Mouse (Mus musculus) heart, embryonic 16.5 days (tissue): ENCODE measurements at regions not wholly inside any gene's neighbourhood (a gene's known extent, or its start where the extent isn't known, plus 50 kb on each side); places are given as distances from the start of the nearest gene placed in this dataset.

ENCODE experiments used
- ATAC-seq: fragments of 200-750 bp; cut with Nextera tagmentation; replicated peaks from 2 replicates; pipeline ENCODE4 v1.8.0; 2017; ENCODE audit warnings: moderate number of reproducible peaks; ENCODE audit not compliant: insufficient read depth, low FRiP score; ENCODE audit errors: extremely low read depth
- H3K27ac ChIP-seq: fragments of 300-500 bp; sonication (generic); 2 replicates; pipeline ENCODE4 v1.5.1; 2014; ENCODE audit warnings: mild to moderate bottlenecking, low read length, control low read depth, moderate library complexity
- H3K27me3 ChIP-seq: fragments of 300-500 bp; sonication (generic); 2 replicates; pipeline ENCODE4 v1.6.1; 2014; ENCODE audit warnings: low read length, mixed read lengths; ENCODE audit not compliant: control insufficient read depth, insufficient read depth
- H3K36me3 ChIP-seq: fragments of 300-500 bp; sonication (generic); 2 replicates; pipeline ENCODE4 v1.6.1; 2014; ENCODE audit not compliant: control insufficient read depth, insufficient read depth
- H3K4me1 ChIP-seq: fragments of 300-500 bp; sonication (generic); 2 replicates; pipeline ENCODE4 v1.6.1; 2014; ENCODE audit warnings: low read length, mixed read lengths; ENCODE audit not compliant: control insufficient read depth, insufficient read depth
- H3K4me2 ChIP-seq: fragments of 300-500 bp; sonication (generic); 2 replicates; pipeline ENCODE4 v1.6.1; 2014; ENCODE audit warnings: low read depth, mild to moderate bottlenecking, control low read depth, low read length
- H3K4me3 ChIP-seq: fragments of 300-500 bp; sonication (generic); 2 replicates; pipeline ENCODE4 v1.5.1; 2014; ENCODE audit warnings: mild to moderate bottlenecking, control low read depth, low read length
- H3K9ac ChIP-seq: fragments of 300-500 bp; sonication (generic); 2 replicates; pipeline ENCODE4 v1.6.1; 2014; ENCODE audit warnings: low read length, control low read depth
- H3K9me3 ChIP-seq: fragments of 300-500 bp; sonication (generic); replicated peaks from 2 replicates; pipeline ENCODE4 v1.6.1; 2016; ENCODE audit warnings: low read length; ENCODE audit not compliant: control insufficient read depth
- WGBS: fragments of 180-500 bp; shearing (Covaris S2); extraction: QIAGEN DNeasy Blood & Tissue Kit; methylation state at CpG from one replicate; pipeline ENCODE4 v1.1.7; 2014; 5-methylcytosine and 5-hydroxymethylcytosine counted together

DNA sequence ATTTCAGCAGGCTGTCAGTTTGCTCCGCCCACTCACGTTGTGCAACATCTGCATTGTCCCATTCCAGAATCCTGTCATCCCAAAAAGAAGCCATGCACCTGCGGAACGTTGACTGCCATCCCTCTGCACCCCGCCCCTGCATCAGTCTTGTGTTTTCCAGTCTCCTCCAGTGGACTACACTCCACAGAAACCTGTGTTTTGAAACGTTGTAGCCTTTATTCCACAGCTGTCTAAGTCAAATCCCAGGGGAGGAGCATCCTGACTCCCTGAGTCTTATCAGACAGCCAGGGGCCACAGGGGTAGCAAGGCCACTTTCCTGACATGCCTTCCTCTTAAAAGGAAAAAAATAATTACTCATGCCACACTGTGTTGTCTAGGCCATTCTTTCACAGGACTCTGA lies 251.5 kb upstream of the Dio3 start:
- H3K27ac ChIP-seq = no peak overlapping the region
- no peak overlapping the region for H3K4me2 ChIP-seq
- H3K27me3 ChIP-seq = no peaks in the 10 kb centered on the region
- no peaks in the 10 kb centered on the region for H3K4me1 ChIP-seq
- no peak for ATAC-seq
- 64% methylated on average over 6 of the region's 6 CpGs for WGBS
- H3K36me3 ChIP-seq = no peaks in the 10 kb centered on the region
- no peak overlapping the region for H3K9ac ChIP-seq
- no peaks in the 10 kb centered on the region for H3K9me3 ChIP-seq
- H3K4me3 ChIP-seq = no peak overlapping the region

DNA sequence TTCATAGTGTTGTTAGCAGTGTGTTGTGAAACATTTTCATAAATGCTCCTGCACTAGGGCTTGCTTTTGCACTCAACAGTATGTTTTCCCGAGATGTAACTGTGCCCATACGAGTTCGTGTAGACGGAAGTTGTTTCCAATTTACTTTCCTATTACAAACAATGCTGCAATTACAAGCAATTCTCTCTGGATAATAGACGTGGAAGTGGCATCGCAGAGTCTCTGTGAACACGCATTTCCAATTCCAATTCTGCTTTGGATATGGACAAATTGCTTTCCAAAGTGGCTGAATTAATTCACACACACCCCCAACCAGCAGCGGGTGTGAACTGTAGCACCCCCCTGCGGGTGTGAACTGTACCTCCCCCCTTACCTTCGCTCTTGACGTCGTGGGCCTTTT lies 250.9 kb upstream of the Dio3 start:
- WGBS = 69% methylated on average over 12 of the region's 12 CpGs
- ATAC-seq = no peak

DNA sequence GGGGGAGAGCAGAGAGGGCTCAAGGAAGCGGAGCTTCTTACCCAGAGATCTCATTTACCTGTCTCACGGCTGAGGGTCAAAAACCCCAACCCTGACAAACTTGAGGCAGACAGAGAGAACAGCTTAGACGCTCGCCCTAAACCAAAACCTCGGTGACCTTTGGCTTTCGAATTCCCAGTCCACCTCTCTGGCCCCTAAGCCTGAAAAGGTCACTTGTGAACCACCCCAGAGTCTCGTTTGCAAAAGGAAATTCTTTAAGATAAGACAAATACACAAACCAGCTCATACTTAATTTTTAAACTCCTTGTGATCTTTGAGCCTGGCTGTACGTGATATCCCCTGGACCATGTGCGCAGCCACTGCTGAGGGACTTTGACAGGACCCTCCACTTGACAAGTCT lies 250.2 kb upstream of the Dio3 start:
- Histone ChIP-seq H3K4me1 (no peaks in the 10 kb centered on the region), H3K4me2 (no peak overlapping the region), H3K27me3 (no peaks in the 10 kb centered on the region), H3K36me3 (no peaks in the 10 kb centered on the region), H3K9me3 (no peaks in the 10 kb centered on the region), H3K9ac (no peak overlapping the region), H3K27ac (no peak overlapping the region), H3K4me3 (no peak overlapping the region)
- ATAC-seq = no peak
- 52% methylated on average over 9 of the region's 9 CpGs for WGBS

More for the DNA sequence above, 250.9 kb upstream of the Dio3 start:
- H3K36me3 ChIP-seq = no peaks in the 10 kb centered on the region
- H3K4me3 ChIP-seq = no peak overlapping the region
- H3K4me1 ChIP-seq = no peaks in the 10 kb centered on the region
- H3K9ac ChIP-seq = no peak overlapping the region
- no peak overlapping the region for H3K27ac ChIP-seq
- H3K27me3 ChIP-seq = no peaks in the 10 kb centered on the region
- no peak overlapping the region for H3K4me2 ChIP-seq
- no peaks in the 10 kb centered on the region for H3K9me3 ChIP-seq

DNA sequence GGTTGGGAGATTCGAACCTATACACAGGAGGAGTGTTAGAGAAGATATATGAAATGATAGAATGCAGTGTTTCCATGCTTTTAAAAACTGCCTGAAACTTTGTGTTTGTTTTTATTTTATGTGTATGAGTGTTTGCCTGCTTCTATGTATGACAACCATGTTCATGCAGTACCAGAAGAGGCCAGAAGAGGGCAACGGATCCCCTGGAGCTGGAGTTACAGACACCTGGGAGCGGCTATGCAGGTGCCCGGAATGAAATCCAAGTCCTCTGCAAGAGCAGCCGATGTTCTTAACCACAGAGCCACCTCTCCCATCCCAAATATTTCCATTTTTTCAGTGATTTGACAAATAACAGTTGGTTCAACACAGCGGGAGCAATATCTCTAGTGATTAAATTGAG lies 247.5 kb upstream of the Dio3 start:
- Histone ChIP-seq H3K36me3 (no peaks in the 10 kb centered on the region), H3K27me3 (no peaks in the 10 kb centered on the region), H3K4me3 (no peak overlapping the region), H3K9ac (no peak overlapping the region), H3K4me1 (no peaks in the 10 kb centered on the region), H3K4me2 (no peak overlapping the region), H3K9me3 (no peaks in the 10 kb centered on the region), H3K27ac (no peak overlapping the region)
- 55% methylated on average over 6 of the region's 6 CpGs for WGBS
- ATAC-seq = no peak

DNA sequence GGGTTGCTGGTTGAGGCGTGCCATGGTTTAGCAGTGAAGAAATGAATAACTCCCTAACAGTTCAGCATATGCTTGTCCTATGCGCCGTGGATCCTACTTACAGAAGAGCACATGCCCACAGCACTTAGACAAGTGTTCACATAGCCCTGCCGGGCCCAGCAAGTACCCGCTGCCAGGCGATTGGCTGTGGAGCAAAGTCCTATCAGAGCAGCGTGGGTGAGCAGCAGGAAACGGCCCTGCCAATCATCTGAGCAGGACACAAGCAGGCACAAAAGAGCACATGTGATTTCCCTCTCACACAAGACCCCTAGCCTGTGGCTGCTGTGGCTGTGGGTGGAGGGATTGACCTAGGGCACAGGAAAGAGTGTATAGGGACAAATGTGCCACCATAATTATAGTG lies 243.7 kb upstream of the Dio3 start:
- H3K4me3 ChIP-seq = no peak overlapping the region
- 74% methylated on average over 8 of the region's 8 CpGs for WGBS
- ATAC-seq = no peak

DNA sequence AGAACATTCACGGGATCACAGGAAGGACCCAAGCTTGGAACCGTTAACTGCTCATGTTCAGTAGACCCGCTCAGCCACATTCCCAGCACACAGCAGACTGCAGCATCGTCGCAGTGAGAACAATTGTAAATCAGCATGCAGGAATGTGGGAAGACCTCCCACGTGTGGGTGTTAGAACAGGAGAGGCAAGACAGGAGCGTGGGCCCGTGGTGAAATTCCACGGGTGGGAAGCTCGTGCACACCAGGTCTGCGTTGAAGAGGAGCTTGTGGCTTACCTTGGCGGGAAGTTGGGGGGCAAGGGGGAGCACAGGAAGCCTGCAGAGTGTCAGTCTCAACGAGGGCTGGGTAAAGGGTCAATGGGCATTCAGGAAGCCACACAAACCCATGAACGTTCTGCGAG lies 238.2 kb upstream of the Dio3 start:
- WGBS = 50% methylated on average over 15 of the region's 15 CpGs
- Histone ChIP-seq H3K9me3 (no peaks in the 10 kb centered on the region), H3K4me3 (no peak overlapping the region), H3K27me3 (no peaks in the 10 kb centered on the region; the same call in 1 of the 2 replicates), H3K4me2 (no peak overlapping the region), H3K4me1 (no peaks in the 10 kb centered on the region), H3K27ac (no peak overlapping the region), H3K36me3 (no peaks in the 10 kb centered on the region), H3K9ac (no peak overlapping the region)
- no peak for ATAC-seq

More for the DNA sequence above, 243.7 kb upstream of the Dio3 start:
- H3K9ac ChIP-seq = no peak overlapping the region
- no peaks in the 10 kb centered on the region for H3K4me1 ChIP-seq
- no peaks in the 10 kb centered on the region for H3K36me3 ChIP-seq
- no peaks in the 10 kb centered on the region for H3K9me3 ChIP-seq
- no peak overlapping the region for H3K27ac ChIP-seq
- H3K27me3 ChIP-seq = no peaks in the 10 kb centered on the region; the same call in 1 of the 2 replicates
- H3K4me2 ChIP-seq = no peak overlapping the region

DNA sequence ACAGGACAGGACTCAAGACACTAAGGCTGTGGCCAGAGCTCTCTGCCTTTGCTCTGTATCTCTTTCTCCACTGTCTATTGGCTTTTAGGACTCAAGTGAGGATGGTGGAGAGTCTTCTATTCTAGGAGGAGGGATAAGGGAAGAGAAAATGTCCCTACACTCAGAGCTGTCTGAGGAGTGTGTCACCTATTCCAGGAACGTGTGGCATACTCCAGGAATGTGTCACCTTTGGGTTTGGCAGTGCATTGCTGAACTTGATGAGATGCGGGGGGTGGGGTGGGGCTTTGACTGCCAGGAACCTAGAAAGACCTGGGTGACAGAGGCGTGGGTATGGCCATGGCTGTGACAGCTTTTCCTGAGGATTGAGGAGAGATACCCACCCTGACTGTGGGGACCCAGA lies 237.1 kb upstream of the Dio3 start:
- no peak overlapping the region for H3K4me3 ChIP-seq
- no peak overlapping the region for H3K4me2 ChIP-seq
- ATAC-seq = no peak
- H3K27ac ChIP-seq = no peak overlapping the region
- H3K9me3 ChIP-seq = no peaks in the 10 kb centered on the region
- H3K4me1 ChIP-seq = no peaks in the 10 kb centered on the region
- H3K9ac ChIP-seq = no peak overlapping the region
- no peaks in the 10 kb centered on the region; the same call in 1 of the 2 replicates for H3K27me3 ChIP-seq
- no peaks in the 10 kb centered on the region for H3K36me3 ChIP-seq
- 40% methylated on average over 3 of the region's 3 CpGs for WGBS

DNA sequence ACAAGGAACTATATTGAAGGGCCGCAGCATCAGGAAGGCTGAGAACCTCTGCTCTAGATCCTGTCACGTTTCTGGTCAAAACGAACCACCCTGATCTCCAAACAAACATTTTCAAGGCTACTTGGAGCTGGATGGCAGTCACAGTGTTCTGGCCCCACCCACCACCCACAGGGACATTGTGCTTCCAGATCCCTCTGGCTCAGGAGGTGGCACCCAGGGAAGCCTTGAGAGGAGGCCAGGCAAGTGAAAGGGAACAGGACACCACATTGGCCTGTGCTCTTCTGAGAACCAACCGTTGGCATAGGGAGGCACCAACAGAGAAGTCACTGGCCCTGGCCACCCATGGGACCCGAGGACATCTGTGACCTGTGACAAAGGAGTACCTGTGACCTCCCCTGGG lies 234.6 kb upstream of the Dio3 start:
- Histone ChIP-seq H3K27me3 (peaks cover 4% of the 10 kb centered on the region), H3K4me1 (no peaks in the 10 kb centered on the region), H3K9ac (no peak overlapping the region), H3K4me2 (no peak overlapping the region), H3K4me3 (no peak overlapping the region), H3K36me3 (no peaks in the 10 kb centered on the region), H3K27ac (no peak overlapping the region), H3K9me3 (no peaks in the 10 kb centered on the region)
- ATAC-seq = no peak
- 66% methylated on average over 5 of the region's 5 CpGs for WGBS

DNA sequence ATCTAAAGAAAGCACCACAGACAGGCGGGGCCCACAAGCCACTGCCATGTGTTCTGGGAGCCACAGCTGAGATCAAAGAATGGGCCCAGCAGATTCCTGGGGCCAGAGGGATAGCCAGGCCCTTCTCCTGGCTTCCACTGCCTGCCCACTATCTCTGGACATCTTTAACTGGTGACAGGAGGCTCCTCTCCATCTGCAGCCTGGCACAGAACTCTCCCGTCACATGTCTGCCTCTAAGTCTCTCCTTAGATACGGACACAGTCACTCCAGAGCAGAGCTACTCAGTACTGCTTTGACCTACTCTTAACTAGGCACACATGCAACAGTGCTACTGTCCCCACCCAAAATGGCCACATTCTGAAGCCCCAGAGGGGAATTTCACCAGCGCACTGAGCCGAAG lies 234.1 kb upstream of the Dio3 start:
- Histone ChIP-seq H3K4me3 (no peak overlapping the region), H3K27me3 (peaks cover 4% of the 10 kb centered on the region; the same call in 1 of the 2 replicates), H3K9me3 (no peaks in the 10 kb centered on the region), H3K27ac (no peak overlapping the region), H3K4me1 (no peaks in the 10 kb centered on the region), H3K9ac (no peak overlapping the region), H3K36me3 (no peaks in the 10 kb centered on the region), H3K4me2 (no peak overlapping the region)
- 69% methylated on average over 5 of the region's 5 CpGs for WGBS
- ATAC-seq = no peak; the same call in 1 of the 2 replicates
